Mouse (Mus musculus): ENCODE measurements around the gene Tmem44.

- TF ChIP-seq POLR2A (IDR thresholded peaks at IDR 0.05; ENCODE audit: extremely low read depth, insufficient read depth, low read length) (no peak), CTCF (IDR thresholded peaks at IDR 0.05; ENCODE audit: low read depth, low read length) (no peak)
Observed at GRCm38 (mm10) chr16:30477006-30477405, 73.6 kb downstream of the Tmem44 start.

All from liver, adult 2 months (tissue).